Mouse (Mus musculus) left cerebral cortex, postnatal 25 days (tissue): ENCODE data around the gene Tmem181a. TPM values are rescaled to one million over a fixed set of nuclear protein-coding genes. Genes with fewer than 3 reads are reported as not detected.
"Not testable (repeated sequence)": the region's sequence is repeated elsewhere in the genome, so short reads cannot be mapped to it uniquely, and the experiment has no call there.

ENCODE experiments used
- DNase-seq, 2 experiments: peaks; one replicate each; pipeline ENCODE4 v3.0.0; 2022; ENCODE audit warnings: low spot score in 2 of 2, mixed read lengths in 1 of 2
- intact Hi-C: fragments of 180-260 bp; cut with DNase I; formaldehyde crosslinking; loops from one replicate; pipeline ENCODE4 v1.15.1; 2025
- total RNA-seq, 2 experiments: library from RNA; stranded (reverse); gene quantifications; 2 replicates each; pipeline ENCODE4 v1.2.3; 2021

Tmem181a gene
- total RNA-seq, result 10 to 100 TPM; 70.0 to 71.7 TPM

DNA sequence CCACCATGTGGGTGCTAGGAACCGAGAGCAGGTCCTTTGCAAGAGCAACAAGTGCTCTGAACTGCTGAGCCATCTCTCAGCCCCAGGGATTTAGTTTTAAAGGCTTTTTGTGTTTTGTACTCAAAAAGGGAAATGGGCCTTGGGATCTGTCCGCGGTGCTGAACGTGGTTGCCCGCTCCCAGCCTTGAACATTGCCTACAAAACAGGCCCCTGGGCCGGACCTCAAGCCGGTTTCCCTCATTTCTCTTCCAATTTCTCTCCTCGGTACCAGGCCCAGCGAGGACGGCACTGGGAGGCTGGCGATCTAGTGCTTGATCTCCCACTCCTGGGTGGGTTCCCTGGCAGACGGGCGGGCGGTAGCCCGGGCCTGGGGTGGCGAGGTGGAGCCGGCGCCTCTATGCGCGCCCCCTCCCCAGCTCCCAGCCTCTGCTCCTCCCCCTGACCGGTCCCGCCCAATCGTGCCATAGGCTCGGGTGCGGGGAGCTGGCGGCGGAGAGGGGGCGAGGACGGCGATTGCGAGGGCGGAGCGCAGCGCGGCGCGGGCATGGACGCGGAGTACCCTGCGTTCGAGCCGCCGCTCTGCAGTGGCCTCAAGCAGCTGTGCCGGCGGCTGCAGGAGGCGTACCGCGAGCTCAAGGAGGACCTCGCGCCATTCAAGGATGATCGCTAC lies at the start of gene Tmem181a:
TSS of gene Tmem181a (plus strand) at position 461 of the 670 bp plus-strand sequence.
- intact Hi-C loops, DNase-seq: not testable (repeated sequence)

DNA sequence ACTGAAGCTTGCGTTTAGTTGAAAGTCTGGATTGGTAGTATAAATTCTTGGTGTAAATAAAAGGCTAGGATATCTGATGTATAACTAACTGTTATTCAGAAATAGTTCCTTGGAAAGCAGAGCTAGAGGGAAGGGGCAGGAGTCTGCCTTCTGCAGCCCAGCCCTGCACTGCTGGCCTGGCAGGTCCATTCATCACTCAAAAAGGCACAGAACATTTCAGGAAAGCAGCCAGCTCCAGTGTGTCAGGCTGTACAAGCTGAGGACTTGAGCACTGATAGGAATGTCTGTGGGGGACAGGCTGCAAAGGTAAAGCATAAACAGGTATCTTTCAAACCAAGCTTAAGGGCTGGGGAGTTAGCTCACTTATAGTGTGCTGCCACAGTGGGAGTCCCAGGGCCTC lies 44.9 kb upstream of the Tmem181a start:
- intact Hi-C loops, result loop anchor here (10.0 kb wide), 1 partner anchor 107 kb away; the partner anchor contains the start of gene Tulp4
- no peak for DNase-seq

DNA sequence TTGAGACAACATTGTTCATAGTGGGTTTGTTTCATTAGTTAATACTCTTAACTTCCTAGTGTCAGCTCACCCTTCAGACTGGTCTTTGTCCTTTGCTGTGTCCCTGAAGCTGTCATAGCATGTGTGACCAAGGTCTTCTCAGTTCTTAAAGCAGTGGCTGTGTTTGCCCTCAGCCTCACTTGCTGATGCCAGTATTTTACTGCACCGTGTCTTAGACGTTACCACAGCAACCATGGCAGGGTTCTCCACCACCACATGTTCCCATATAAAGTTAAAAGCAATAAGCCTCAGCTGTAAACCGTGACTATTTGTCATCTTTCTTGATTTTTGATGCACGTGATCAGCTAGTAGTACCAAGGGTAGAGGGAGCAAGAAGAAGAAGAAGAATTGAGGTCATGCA lies 41.0 kb upstream of the Tmem181a start:
- intact Hi-C loops, result loop anchor here (10.0 kb wide), 1 partner anchor 111 kb away; the partner anchor contains the start of gene Tulp4
- DNase-seq, result peak in 1 of 2 experiments; percentile 24

DNA sequence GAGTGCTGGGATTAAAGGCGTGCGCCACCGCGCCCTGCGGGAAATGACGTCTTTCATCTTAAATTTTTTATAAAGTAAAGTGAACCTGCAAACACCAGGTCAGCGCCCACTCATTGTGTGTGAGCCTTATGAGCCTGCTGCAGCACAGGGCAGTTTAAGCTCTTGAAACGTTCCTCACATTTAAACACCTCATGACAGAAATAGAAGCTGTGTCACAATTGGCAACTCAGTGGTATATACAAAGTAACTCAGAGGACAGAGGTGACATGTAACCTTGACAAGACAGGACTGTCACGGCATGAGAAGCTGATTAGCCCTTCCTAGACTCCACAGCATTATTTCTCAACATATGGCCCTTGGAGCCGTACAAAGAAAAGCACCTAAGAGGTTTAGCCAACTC lies 40.1 kb upstream of the Tmem181a start:
- no peak for DNase-seq
- intact Hi-C loops, result loop anchor here (10.0 kb wide), 1 partner anchor 112 kb away; the partner anchor contains the start of gene Tulp4

DNA sequence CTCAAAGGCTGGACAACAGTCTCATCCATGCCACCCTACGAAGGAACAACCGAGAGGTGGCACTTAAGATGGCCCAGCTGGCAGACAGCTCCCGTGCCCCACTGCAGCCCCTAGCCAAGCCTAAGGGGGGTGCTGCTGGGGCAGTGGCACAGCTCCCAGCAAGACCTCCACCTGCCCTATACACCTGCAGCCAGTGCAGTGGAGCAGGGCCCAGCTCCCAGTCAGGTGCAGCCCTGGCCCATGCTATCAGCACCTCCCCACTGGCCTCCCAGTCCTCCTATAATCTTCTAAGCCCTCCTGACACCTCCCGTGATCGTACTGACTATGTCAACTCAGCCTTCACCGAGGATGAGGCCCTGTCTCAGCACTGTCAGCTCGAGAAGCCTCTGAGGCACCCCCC lies 24.0 kb upstream of the Tmem181a start:
- intact Hi-C loops, result not testable (repeated sequence)

DNA sequence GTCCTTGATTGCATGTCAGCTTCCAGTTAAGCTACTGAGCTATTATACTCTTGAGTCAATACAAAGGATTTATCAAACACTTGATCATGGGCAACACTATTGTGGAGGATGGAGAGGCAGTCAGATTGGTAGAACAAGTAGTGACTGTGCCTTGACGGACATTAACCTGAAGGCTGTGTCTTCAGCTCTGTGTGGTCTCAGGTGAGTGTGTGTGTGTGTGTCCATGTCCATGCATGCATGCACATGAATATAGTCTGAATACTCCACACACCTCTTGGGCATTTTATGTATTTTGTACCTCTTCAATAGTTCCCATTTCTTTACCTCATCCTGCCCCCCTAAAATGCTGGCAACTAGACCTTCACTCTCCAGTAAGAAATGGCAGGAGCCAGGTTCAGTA lies 5.4 kb upstream of the Tmem181a start:
- DNase-seq, intact Hi-C loops: not testable (repeated sequence)

More for the DNA sequence above, 24.0 kb upstream of the Tmem181a start:
- not testable (repeated sequence) for DNase-seq

DNA sequence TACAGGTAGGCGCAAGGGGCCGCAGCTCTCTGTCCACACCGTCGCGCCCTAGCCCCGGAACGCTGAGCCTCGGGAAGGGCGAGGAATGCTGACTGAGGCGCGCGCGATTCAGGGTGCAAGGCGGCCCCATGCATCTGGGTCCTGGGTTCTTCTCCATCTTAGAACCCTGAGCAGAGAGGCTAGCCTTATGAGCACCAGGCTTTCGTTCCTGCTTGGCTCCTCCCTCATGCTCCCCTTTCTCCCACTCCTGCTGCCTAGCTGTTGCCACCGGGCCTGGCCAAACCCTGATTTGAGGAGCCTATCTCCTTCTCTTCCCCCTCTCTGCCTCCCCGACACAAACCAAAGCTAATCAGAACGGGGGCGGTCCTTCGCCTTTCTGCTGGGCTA lies 403 bp downstream of the Tmem181a start:
- DNase-seq, result peak; percentile 84 to 86
- intact Hi-C loops, result not testable (repeated sequence)

DNA sequence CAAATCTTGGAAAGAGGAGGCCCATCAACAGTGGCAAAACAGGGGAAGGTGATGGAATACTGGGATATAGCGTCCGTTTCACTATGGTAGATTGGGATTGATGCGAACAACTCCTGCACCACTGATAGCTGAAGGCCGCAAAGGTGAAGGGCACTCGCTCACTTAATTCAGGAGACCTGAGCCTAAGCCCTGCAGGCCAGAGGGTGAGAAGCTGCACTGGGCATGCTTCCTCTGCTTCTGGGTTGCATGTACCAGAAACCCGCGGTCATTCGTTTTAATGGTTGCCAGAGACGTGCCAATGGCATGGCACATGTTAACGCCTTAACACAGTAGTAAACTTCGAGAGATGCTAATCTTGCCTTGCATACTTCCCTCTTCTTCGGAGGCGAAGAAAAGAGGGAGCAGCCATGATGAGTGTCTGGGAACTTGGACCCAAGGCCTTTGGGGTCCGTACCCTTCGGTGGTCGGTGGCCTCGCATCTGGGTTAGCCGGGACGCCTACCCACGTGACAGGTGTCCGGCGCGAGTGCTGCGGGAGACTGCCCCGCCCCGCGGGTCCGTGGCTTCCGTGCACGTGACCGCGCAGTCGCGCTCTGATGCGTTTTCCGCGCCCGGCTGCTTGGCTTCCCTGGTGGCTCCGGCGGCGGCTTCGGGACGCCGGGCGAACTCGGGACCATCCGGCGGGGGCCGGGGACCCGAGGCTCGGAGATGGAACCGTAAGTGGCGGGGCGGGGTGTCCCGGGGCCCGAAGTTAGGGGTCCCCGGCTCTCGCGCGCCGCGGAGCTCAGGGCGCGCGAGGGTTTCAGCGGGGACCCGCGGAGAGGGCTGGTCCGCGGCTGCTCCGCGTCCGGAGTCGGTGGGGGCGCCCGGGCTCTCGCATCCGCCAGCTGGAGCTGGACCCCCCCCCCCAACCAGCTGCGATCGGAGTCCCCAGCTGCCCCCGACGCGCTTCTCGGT lies 13.5 kb downstream of the Tmem181a start:
- DNase-seq, result peak; percentile 14 to 38
- intact Hi-C loops, result not testable (repeated sequence)

DNA sequence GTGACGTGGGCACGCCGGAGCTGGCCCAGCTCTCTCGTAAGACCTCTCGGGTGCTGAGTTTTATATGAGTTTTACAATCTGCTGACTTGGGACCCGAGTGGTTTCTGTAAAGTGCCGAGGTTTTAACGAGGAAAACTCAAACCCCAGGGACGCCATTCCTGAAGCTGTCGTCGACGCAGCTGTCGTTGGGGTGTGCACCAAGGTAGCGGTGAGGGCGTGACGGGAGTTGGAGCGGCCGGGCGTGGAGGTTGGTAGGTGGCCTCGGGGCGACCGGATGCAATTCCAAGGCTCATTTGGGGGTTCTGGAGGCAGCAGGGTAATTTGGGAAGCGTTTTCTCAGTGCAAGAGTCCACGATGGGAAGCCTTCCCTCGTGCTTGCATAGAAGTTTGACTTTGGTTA lies 14.2 kb downstream of the Tmem181a start:
- intact Hi-C loops, result not testable (repeated sequence)

DNA sequence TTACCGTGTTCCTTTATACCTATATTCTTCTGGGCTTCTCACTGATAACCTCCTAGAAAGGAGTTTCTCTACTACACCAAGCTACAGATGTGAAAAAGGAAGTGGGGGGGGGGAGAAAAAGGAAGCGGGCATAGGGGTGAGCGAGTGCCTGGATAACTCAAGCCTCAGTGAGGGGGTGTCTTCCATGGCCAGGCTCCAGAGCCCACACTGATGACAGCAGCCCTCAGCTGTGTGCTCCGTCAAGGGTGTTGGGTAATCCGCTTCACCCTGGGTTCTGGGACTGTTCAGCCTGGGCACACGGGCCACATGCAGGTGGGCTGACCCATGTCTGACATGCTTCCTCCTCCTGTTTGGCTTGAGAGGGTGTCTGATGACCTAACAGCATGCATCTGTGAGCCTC lies 15.3 kb downstream of the Tmem181a start:
- intact Hi-C loops, DNase-seq: not testable (repeated sequence)

More for the DNA sequence above, 14.2 kb downstream of the Tmem181a start:
- not testable (repeated sequence) for DNase-seq

DNA sequence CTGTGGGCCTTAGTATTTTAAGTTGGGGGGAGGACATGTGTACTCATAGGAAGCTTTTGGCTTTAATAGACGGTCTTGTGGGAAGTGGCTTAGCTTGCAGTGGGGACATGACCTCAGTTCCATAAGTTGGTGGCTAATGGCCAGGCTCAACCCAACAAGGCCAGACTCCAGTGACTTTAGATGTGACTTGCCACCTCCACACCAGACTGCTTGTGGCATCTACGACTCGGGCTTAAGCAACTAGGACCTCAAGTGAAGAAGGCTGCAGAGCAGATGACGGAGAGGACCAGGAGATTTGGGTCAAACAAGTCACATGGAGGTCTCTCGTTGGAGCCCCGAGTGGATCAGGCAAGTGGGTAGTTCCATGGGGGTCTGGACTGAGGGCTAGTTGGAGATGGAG lies 18.0 kb downstream of the Tmem181a start:
- DNase-seq, intact Hi-C loops: not testable (repeated sequence)

DNA sequence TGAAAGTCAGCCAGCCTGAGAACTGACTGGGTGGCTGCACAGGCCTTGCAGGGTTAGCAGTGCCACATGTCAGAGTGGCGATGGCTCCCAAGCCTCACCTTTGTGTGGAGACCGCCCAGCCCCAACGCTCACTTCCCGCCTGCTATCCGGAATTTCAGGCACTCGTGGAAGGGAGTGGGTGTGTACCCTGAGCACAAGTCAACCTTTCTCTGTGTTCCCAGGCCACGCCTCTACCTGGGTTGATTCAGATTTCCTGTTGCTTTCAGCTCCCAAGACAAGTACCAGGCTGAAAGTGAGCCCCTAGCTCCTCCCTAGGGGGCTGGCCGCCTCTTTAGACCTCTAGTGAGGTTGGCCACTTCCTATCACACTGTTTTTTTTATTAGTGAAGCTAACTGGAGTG lies 22.5 kb downstream of the Tmem181a start:
- DNase-seq, intact Hi-C loops: not testable (repeated sequence)

DNA sequence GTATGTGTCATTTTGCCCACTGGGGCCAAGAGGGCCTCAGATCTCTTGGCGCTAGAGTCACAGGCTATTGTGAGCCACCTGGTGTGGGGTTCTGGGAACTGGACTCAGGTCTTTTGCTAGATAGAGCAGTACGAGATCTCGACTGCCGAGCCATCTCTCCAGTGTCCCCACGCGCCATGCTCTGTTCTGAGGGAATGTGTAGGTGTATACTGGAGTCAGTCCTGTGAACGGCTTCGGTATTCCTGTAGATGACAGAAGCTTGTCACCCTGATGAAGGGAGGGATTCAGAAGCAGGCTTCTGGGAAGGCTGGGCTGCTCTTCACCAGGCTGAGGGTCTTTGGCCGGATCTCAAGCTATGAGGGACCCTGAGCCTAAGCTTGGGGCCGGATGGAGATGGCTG lies 23.1 kb downstream of the Tmem181a start:
- peak; percentile 18 to 37 for DNase-seq
- intact Hi-C loops, result not testable (repeated sequence)

DNA sequence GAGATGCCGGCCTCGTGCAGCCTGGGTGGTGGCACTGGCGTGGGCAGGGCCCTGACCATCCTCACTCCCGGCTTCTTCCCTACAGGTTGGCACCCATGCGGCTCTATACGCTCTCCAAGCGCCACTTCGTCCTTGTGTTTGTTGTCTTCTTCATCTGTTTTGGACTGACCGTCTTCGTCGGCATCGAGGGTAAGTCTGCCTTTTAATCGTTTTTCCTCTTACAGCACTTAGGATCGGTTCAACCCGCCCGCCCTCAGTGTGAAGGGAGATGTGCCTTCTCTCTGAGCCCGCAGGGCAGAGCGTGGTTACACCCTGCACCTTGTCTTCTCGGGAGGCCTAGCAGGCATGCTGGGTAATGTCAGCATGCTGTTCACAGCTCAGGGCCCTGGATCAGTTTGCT lies 23.9 kb downstream of the Tmem181a start:
- intact Hi-C loops, DNase-seq: not testable (repeated sequence)

DNA sequence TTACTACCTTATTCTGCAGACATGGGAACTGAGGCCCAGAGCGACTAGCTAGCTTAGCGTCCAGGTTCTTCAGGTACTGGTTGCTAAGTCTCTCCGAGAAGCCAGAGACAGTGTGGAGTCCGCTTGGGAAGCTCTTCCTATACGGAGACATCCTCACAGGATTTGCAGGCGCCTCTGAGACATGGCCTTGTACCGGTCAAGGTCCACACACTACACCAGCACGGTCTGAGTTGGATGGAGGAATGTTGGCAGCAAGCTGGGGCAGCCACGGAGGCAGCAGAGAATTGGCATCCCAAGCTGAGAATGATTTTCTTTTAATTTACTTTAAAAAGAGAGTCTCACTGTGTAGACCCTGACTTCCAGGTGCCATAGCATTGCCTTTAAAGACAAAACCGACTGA lies 26.5 kb downstream of the Tmem181a start:
- DNase-seq, intact Hi-C loops: not testable (repeated sequence)

DNA sequence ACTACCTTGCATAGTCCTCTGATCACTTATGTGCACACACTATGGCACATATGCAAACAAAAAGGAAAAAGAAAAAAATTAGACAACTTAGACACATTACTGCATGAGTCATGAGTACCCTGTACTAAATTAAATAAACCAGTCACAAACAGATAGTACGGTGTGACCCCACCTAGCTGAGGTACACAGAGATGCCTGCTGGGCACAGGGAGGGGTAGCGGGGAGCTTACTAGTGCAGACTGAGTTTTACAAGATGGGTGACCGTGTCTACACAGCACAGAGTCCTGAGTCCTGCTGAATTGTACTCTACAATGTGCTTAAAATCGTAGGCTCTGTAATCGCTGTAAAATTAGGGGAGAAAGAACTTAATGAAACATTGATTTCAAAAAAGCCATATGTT lies 29.5 kb downstream of the Tmem181a start:
- DNase-seq, intact Hi-C loops: not testable (repeated sequence)

DNA sequence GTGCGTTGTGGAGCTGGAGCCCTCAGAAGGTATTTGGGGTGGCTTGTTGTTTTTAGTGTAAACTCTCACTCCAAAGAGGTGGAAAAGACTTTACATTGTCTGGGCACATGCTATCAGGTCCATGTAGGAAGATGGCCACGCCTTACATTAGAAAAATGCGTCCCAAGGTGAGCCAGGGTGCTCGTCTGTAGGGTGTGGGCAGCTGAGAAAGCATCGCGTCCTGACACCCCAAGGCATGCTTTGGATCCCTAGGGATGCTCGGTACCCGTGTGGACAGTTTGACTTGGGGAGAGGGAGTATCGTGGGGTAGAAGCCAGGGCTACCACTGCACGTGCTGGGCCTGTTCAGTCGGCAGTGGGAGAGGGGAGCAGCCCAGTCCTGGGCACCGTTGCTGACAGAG lies 32.4 kb downstream of the Tmem181a start:
- intact Hi-C loops, DNase-seq: not testable (repeated sequence)

DNA sequence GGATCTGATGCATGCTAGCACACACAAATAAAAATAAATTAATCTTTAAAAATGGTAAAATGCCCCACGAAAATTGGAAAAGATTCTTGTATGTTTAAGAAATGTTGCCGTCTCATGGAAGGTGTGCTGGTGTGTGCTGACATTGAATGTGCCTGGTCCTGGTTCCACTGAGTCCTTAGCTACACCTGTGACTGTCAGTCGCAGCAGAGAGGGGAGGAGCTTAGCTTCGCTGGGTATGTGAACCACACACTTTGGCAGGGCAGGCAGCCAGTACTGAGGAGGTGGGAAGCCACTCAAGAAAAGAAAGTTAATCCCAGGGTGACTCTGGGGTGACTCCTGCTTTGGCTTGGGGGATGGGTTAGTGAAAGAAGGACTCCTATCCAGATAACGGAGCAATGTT lies 37.2 kb downstream of the Tmem181a start:
- intact Hi-C loops, DNase-seq: not testable (repeated sequence)

DNA sequence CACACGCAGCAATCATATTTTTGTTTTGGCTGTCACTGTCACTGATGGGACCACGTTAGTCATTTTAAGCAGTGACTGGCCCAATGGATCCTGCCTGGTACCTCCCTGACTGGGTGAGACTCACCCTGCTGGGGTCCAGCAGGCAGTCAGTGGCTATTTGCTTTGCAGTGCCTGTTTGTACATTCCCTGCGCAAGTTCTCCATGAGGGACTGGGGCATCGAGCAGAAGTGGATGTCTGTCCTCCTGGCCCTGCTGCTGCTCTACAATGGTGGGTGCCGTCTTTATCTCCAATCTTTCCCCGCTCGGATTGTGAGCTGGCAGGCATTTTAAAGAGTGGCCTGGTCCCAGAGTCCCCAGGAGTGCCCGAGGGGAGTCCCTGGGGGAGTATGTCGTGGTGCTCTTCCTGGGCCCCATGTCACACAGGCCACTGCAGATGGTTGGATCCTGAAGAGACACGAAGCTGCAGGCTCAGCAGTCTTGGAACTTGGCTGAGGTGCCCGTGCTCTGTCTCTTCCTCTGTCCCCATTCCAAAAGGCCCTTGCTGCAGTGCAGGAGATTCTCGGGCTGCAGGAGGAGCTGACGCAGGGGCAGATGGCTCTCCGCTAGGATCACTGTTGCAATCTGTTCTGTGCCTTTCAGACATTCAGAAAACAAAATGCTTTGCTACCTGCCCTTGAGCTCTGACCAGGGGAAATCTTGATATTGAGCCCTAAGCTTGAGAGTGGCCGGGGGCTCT lies 40.6 kb downstream of the Tmem181a start:
- DNase-seq, intact Hi-C loops: not testable (repeated sequence)
